Mouse (Mus musculus): ENCODE results near the gene Elf1. TPM values are rescaled to one million over a fixed set of nuclear protein-coding genes. Genes with fewer than 3 reads are reported as not detected.

Elf1 gene
- total RNA-seq, 2 experiments from 2014 or later = 69.3 to 138 TPM

- ATAC-seq (ENCODE audit: poor library complexity, severe bottlenecking) = no peak
These were observed 7.5 kb downstream of the Elf1 start for GRCm38 (mm10) chr14:79488531-79488930.

- no peak for ATAC-seq (ENCODE audit: poor library complexity, severe bottlenecking)
These were observed 8.2 kb downstream of the Elf1 start for GRCm38 (mm10) chr14:79489150-79489549.

GRCm38 (mm10) chr14:79490246-79490645 lies 9.3 kb downstream of the Elf1 start:
- no peak for ATAC-seq (ENCODE audit: poor library complexity, severe bottlenecking)

- ATAC-seq (ENCODE audit: poor library complexity, severe bottlenecking) = no peak
These were observed 13.4 kb downstream of the Elf1 start for GRCm38 (mm10) chr14:79494349-79494748.

- ATAC-seq (ENCODE audit: poor library complexity, severe bottlenecking) = peak; percentile 91
These were observed 18.3 kb downstream of the Elf1 start for GRCm38 (mm10) chr14:79499326-79499725.

GRCm38 (mm10) chr14:79500756-79501155 lies 19.8 kb downstream of the Elf1 start:
- no peak for ATAC-seq (ENCODE audit: poor library complexity, severe bottlenecking)

GRCm38 (mm10) chr14:79503371-79504075 lies 22.5 kb downstream of the Elf1 start:
- ATAC-seq (ENCODE audit: poor library complexity, severe bottlenecking) = peak; percentile 27; the same call in 1 of the 2 replicates

GRCm38 (mm10) chr14:79504246-79505006 lies 23.4 kb downstream of the Elf1 start:
- no peak for ATAC-seq (ENCODE audit: poor library complexity, severe bottlenecking)

GRCm38 (mm10) chr14:79506207-79506606 lies 25.2 kb downstream of the Elf1 start:
- ATAC-seq (ENCODE audit: poor library complexity, severe bottlenecking) = no peak

GRCm38 (mm10) chr14:79507846-79508245 lies 26.9 kb downstream of the Elf1 start:
- no peak for ATAC-seq (ENCODE audit: poor library complexity, severe bottlenecking)

- no peak for ATAC-seq (ENCODE audit: poor library complexity, severe bottlenecking)
These were observed 27.8 kb downstream of the Elf1 start for GRCm38 (mm10) chr14:79508662-79509305.

- 0 out of 2 replicates have a peak, but pooled peaks have one; percentile 29 for ATAC-seq (ENCODE audit: poor library complexity, severe bottlenecking)
These were observed 30.5 kb downstream of the Elf1 start for GRCm38 (mm10) chr14:79511521-79511920.

- ATAC-seq (ENCODE audit: poor library complexity, severe bottlenecking) = no peak
These were observed 33.0 kb downstream of the Elf1 start for GRCm38 (mm10) chr14:79513951-79514350.

GRCm38 (mm10) chr14:79515100-79515499 lies 34.1 kb downstream of the Elf1 start:
- ATAC-seq (ENCODE audit: poor library complexity, severe bottlenecking) = no peak

GRCm38 (mm10) chr14:79515511-79516242 lies 34.7 kb downstream of the Elf1 start:
- ATAC-seq (ENCODE audit: poor library complexity, severe bottlenecking) = peak; percentile 84

- peak; percentile 42 for ATAC-seq (ENCODE audit: poor library complexity, severe bottlenecking)
These were observed 35.2 kb downstream of the Elf1 start for GRCm38 (mm10) chr14:79516243-79516610.

- ATAC-seq (ENCODE audit: poor library complexity, severe bottlenecking) = no peak
These were observed 35.8 kb downstream of the Elf1 start for GRCm38 (mm10) chr14:79516751-79517150.

- ATAC-seq (ENCODE audit: poor library complexity, severe bottlenecking) = no peak
These were observed 36.3 kb downstream of the Elf1 start for GRCm38 (mm10) chr14:79517185-79517740.

- no peak for ATAC-seq (ENCODE audit: poor library complexity, severe bottlenecking)
These were observed 37.1 kb downstream of the Elf1 start for GRCm38 (mm10) chr14:79518123-79518522.

- ATAC-seq (ENCODE audit: poor library complexity, severe bottlenecking) = no peak
These were observed 38.0 kb downstream of the Elf1 start for GRCm38 (mm10) chr14:79518761-79519662.
